Mouse (Mus musculus) neutrophil, adult 65 days (primary cell): ENCODE data around the gene Olfr1206. TPM values are rescaled to one million over a fixed set of nuclear protein-coding genes. Genes with fewer than 3 reads are reported as not detected.

Experiments used
- total RNA-seq: library from RNA; stranded (reverse); gene quantifications from 2 replicates; pipeline ENCODE4 v1.2.4, GENCODE M21; 2023

The Olfr1206 gene
- not detected in 2 replicates for total RNA-seq

GRCm38 (mm10) chr2:88862931-88863330, at the start of gene Olfr1206:
Olfr1206 (plus strand) TSS chr2:88863231.

GRCm38 (mm10) chr2:88814196-88814595, 48.8 kb upstream of the Olfr1206 start, which contains the start of gene Olfr1202:
Olfr1202 (plus strand) TSS chr2:88814496.

GRCm38 (mm10) chr2:88829437-88829836, 33.6 kb upstream of the Olfr1206 start, which contains the start of gene Olfr1205:
Olfr1205 (plus strand) TSS chr2:88829737.

GRCm38 (mm10) chr2:88848992-88849391, 14.0 kb upstream of the Olfr1206 start, which contains the start of gene Olfr1204:
Olfr1204 (plus strand) TSS chr2:88849292.

GRCm38 (mm10) chr2:88902211-88902610, 39.2 kb downstream of the Olfr1206 start, which contains the start of gene Olfr1208:
Olfr1208 (minus strand) TSS chr2:88902311.

GRCm38 (mm10) chr2:88915057-88915456, 52.0 kb downstream of the Olfr1206 start, which contains the start of gene Olfr1209:
Olfr1209 (minus strand) TSS chr2:88915157.

Other genes starting within 250 kb of the Olfr1206 start
- 0.06 TPM in 1 of 2 replicates, not detected in the other for gene Olfr1191-ps1, start 222.7 kb upstream of the Olfr1206 start, total RNA-seq
- gene Olfr1192-ps1, start 214.7 kb upstream of the Olfr1206 start, total RNA-seq = not detected in 2 replicates
- gene Olfr1193, start 187.6 kb upstream of the Olfr1206 start, total RNA-seq = not detected in 2 replicates
- not detected in 2 replicates for gene Olfr1195, start 174.0 kb upstream of the Olfr1206 start, total RNA-seq
- gene Olfr1196, start 158.6 kb upstream of the Olfr1206 start, total RNA-seq = not detected in 2 replicates
- gene Olfr1197, start 130.9 kb upstream of the Olfr1206 start, total RNA-seq = not detected in 2 replicates
- not detected in 2 replicates for gene Olfr1198, start 111.9 kb upstream of the Olfr1206 start, total RNA-seq
- not detected in 2 replicates for gene Olfr1199, start 102.8 kb upstream of the Olfr1206 start, total RNA-seq
- gene Olfr1200, start 92.7 kb upstream of the Olfr1206 start, total RNA-seq = not detected in 2 replicates
- gene Olfr1201, start 70.2 kb upstream of the Olfr1206 start, total RNA-seq = not detected in 2 replicates
- not detected in 2 replicates for gene Olfr1202, start 48.7 kb upstream of the Olfr1206 start, total RNA-seq
- not detected in 2 replicates for gene Olfr1205, start 33.5 kb upstream of the Olfr1206 start, total RNA-seq
- gene Olfr1204, start 13.9 kb upstream of the Olfr1206 start, total RNA-seq = not detected in 2 replicates
- gene Olfr1208, start 39.1 kb downstream of the Olfr1206 start, total RNA-seq = not detected in 2 replicates
- gene Olfr1209, start 51.9 kb downstream of the Olfr1206 start, total RNA-seq = not detected in 2 replicates
- not detected in 2 replicates for gene Olfr1211, start 74.9 kb downstream of the Olfr1206 start, total RNA-seq
- gene Olfr1212, start 90.7 kb downstream of the Olfr1206 start, total RNA-seq = not detected in 2 replicates
- gene Gm13762, start 117.0 kb downstream of the Olfr1206 start, total RNA-seq = not detected in 2 replicates
- not detected in 2 replicates for gene Olfr1214, start 129.4 kb downstream of the Olfr1206 start, total RNA-seq
- not detected in 2 replicates for gene Olfr1215, start 143.7 kb downstream of the Olfr1206 start, total RNA-seq
- gene Olfr1216, start 155.1 kb downstream of the Olfr1206 start, total RNA-seq = not detected in 2 replicates
- gene Olfr1217, start 168.8 kb downstream of the Olfr1206 start, total RNA-seq = not detected in 2 replicates
- gene Olfr1218, start 198.0 kb downstream of the Olfr1206 start, total RNA-seq = not detected in 2 replicates
- not detected in 2 replicates for gene Olfr1219, start 220.3 kb downstream of the Olfr1206 start, total RNA-seq
- gene Olfr1220, start 243.6 kb downstream of the Olfr1206 start, total RNA-seq = not detected in 2 replicates